Mouse (Mus musculus) thymus, adult 2 months (tissue): Measurements from ENCODE around the gene Fopnl. TPM values are rescaled to one million over a fixed set of nuclear protein-coding genes. Genes with fewer than 3 reads are reported as not detected.

Experiments
- DNase-seq: peaks from one replicate; pipeline ENCODE4 v3.0.0; 2021
- H3K27ac ChIP-seq: fragments of 200-500 bp; 2 replicates; pipeline ENCODE4 v1.5.1; 2012; ENCODE audit warnings: low read length, control low read depth; ENCODE audit not compliant: control insufficient read depth, insufficient read depth
- H3K27me3 ChIP-seq: fragments of 200-500 bp; 2 replicates; pipeline ENCODE4 v1.6.1; 2012; ENCODE audit warnings: mild to moderate bottlenecking, low read length, moderate library complexity, mixed read lengths; ENCODE audit not compliant: control insufficient read depth, insufficient read depth
- H3K36me3 ChIP-seq: fragments of 200-500 bp; 2 replicates; pipeline ENCODE4 v1.6.1; 2012; ENCODE audit warnings: mild to moderate bottlenecking, low read length, moderate library complexity; ENCODE audit not compliant: control insufficient read depth, insufficient read depth
- H3K4me1 ChIP-seq: fragments of 200-500 bp; replicated peaks from 2 replicates; pipeline ENCODE4 v1.6.1; 2012; ENCODE audit warnings: low read length; ENCODE audit not compliant: control insufficient read depth, insufficient read depth
- H3K4me3 ChIP-seq: fragments of 200-500 bp; 2 replicates; pipeline ENCODE4 v1.5.1; 2012; ENCODE audit warnings: mild to moderate bottlenecking, low read length, control low read depth, moderate library complexity; ENCODE audit not compliant: control insufficient read depth, insufficient read depth
- CTCF ChIP-seq: fragments of 200-500 bp; IDR thresholded peaks from 2 replicates; pipeline ENCODE4 v1.5.1; 2012; ENCODE audit warnings: mild to moderate bottlenecking, control low read depth, low read length, moderate library complexity, borderline replicate concordance; ENCODE audit not compliant: control insufficient read depth, poor library complexity, insufficient read depth; ENCODE audit errors: extremely low read depth
- POLR2A ChIP-seq: fragments of 200-500 bp; IDR thresholded peaks from 2 replicates; pipeline ENCODE4 v1.6.1; 2012; ENCODE audit warnings: mild to moderate bottlenecking, low read length, control low read depth, moderate library complexity; ENCODE audit not compliant: control insufficient read depth, poor library complexity, insufficient read depth; ENCODE audit errors: extremely low read depth
- WGBS: fragments of 180-500 bp; shearing (Covaris S2); methylation state at CpG from one replicate; pipeline ENCODE4 v1.1.7; 2018; 5-methylcytosine and 5-hydroxymethylcytosine counted together
- polyA plus RNA-seq: library from polyadenylated mRNA; depleted of rRNA; stranded (reverse); fragments of >200 nt; gene quantifications from 2 replicates; pipeline ENCODE4 v1.2.3, GENCODE M21; 2012

Gene Fopnl
- polyA plus RNA-seq, 1 experiment, result 56.1 TPM

GRCm38 (mm10) chr16:14308245-14309073 lies 8.7 kb downstream of the Fopnl start:
- TF ChIP-seq CTCF (no peak), POLR2A (no peak)
- Histone ChIP-seq H3K27ac (no peak overlapping the region), H3K36me3 (peaks cover 18% of the 10 kb centered on the region), H3K4me1 (no peaks in the 10 kb centered on the region), H3K4me3 (no peak overlapping the region), H3K27me3 (no peaks in the 10 kb centered on the region)
- WGBS, result 80% methylated on average over 6 of the region's 6 CpGs
- DNase-seq, result no peak

- WGBS, result 100% methylated on average over 1 of the region's 1 CpGs
- peaks cover 18% of the 10 kb centered on the region for H3K36me3 ChIP-seq
- no peaks in the 10 kb centered on the region for H3K4me1 ChIP-seq
- H3K27ac ChIP-seq, result no peak overlapping the region
- H3K4me3 ChIP-seq, result no peak overlapping the region
- H3K27me3 ChIP-seq, result no peaks in the 10 kb centered on the region
- no peak for DNase-seq
- TF ChIP-seq POLR2A, result no peak
- no peak for TF ChIP-seq CTCF
Measured at GRCm38 (mm10) chr16:14307373-14307772, 9.8 kb downstream of the Fopnl start.

GRCm38 (mm10) chr16:14306451-14306850 lies 10.8 kb downstream of the Fopnl start:
- 98% methylated on average over 1 of the region's 1 CpGs for WGBS
- Histone ChIP-seq H3K4me3 (no peak overlapping the region), H3K4me1 (no peaks in the 10 kb centered on the region), H3K27me3 (no peaks in the 10 kb centered on the region), H3K36me3 (peaks cover 16% of the 10 kb centered on the region), H3K27ac (no peak overlapping the region)
- no peak for TF ChIP-seq CTCF
- TF ChIP-seq POLR2A, result no peak
- no peak for DNase-seq

GRCm38 (mm10) chr16:14304791-14305190 lies 12.4 kb downstream of the Fopnl start:
- no peak overlapping the region for H3K4me3 ChIP-seq
- no peak for TF ChIP-seq CTCF
- no peak for TF ChIP-seq POLR2A
- H3K27me3 ChIP-seq, result no peaks in the 10 kb centered on the region
- H3K27ac ChIP-seq, result no peak overlapping the region
- DNase-seq, result no peak
- peaks cover 26% of the 10 kb centered on the region for H3K36me3 ChIP-seq
- no peaks in the 10 kb centered on the region for H3K4me1 ChIP-seq
- WGBS, result 96% methylated on average over 3 of the region's 3 CpGs

GRCm38 (mm10) chr16:14303676-14304075 lies 13.5 kb downstream of the Fopnl start:
- Histone ChIP-seq H3K4me1 (no peaks in the 10 kb centered on the region), H3K4me3 (no peak overlapping the region), H3K27ac (no peak overlapping the region), H3K27me3 (no peaks in the 10 kb centered on the region), H3K36me3 (peaks cover 34% of the 10 kb centered on the region)
- no peak for DNase-seq
- TF ChIP-seq POLR2A, result no peak
- no peak for TF ChIP-seq CTCF
- 96% methylated on average over 7 of the region's 7 CpGs for WGBS

GRCm38 (mm10) chr16:14303148-14303547 lies 14.1 kb downstream of the Fopnl start:
- no peak for TF ChIP-seq POLR2A
- no peak for TF ChIP-seq CTCF
- H3K27me3 ChIP-seq, result no peaks in the 10 kb centered on the region
- no peaks in the 10 kb centered on the region for H3K4me1 ChIP-seq
- H3K27ac ChIP-seq, result no peak overlapping the region
- DNase-seq, result no peak
- no peak overlapping the region for H3K4me3 ChIP-seq
- WGBS, result 96% methylated on average over 2 of the region's 2 CpGs
- H3K36me3 ChIP-seq, result peaks cover 34% of the 10 kb centered on the region
